Mouse (Mus musculus) hindbrain, embryonic 16.5 days (tissue): Measurements from ENCODE around the gene Ano10. TPM values are rescaled to one million over a fixed set of nuclear protein-coding genes. Genes with fewer than 3 reads are reported as not detected.

ENCODE experiments used
- ATAC-seq: fragments of 200-750 bp; cut with Nextera tagmentation; 2 replicates; pipeline ENCODE4 v1.8.0; 2017; ENCODE audit warnings: moderate TSS enrichment, moderate library complexity
- H3K27ac ChIP-seq: fragments of 300-500 bp; sonication (generic); 2 replicates; pipeline ENCODE4 v1.5.1; 2014; ENCODE audit warnings: low read depth, mild to moderate bottlenecking, control low read depth, low read length, moderate library complexity
- H3K27me3 ChIP-seq: fragments of 300-500 bp; sonication (generic); replicated peaks from 2 replicates; pipeline ENCODE4 v1.6.1; 2014; ENCODE audit warnings: low read length; ENCODE audit not compliant: control insufficient read depth, insufficient read depth
- H3K36me3 ChIP-seq: fragments of 300-500 bp; sonication (generic); 2 replicates; pipeline ENCODE4 v1.6.1; 2014; ENCODE audit warnings: mild to moderate bottlenecking, low read length, moderate library complexity, mixed read lengths; ENCODE audit not compliant: control insufficient read depth, insufficient read depth
- H3K4me1 ChIP-seq: fragments of 300-500 bp; sonication (generic); 2 replicates; pipeline ENCODE4 v1.6.1; 2014; ENCODE audit warnings: low read depth, low read length; ENCODE audit not compliant: control insufficient read depth, insufficient read depth
- H3K4me2 ChIP-seq: fragments of 300-500 bp; sonication (generic); 2 replicates; pipeline ENCODE4 v1.6.1; 2014; ENCODE audit warnings: mild to moderate bottlenecking, low read length, control low read depth, moderate library complexity
- H3K4me3 ChIP-seq: fragments of 300-500 bp; sonication (generic); 2 replicates; pipeline ENCODE4 v1.5.1; 2014; ENCODE audit warnings: mild to moderate bottlenecking, low read length, control low read depth, moderate library complexity
- H3K9ac ChIP-seq: fragments of 300-500 bp; sonication (generic); 2 replicates; pipeline ENCODE4 v1.6.1; 2014; ENCODE audit warnings: low read depth, mild to moderate bottlenecking, control low read depth, low read length, moderate library complexity
- H3K9me3 ChIP-seq: fragments of 300-500 bp; sonication (generic); 2 replicates; pipeline ENCODE4 v1.6.1; 2014; ENCODE audit warnings: mild to moderate bottlenecking, low read length, moderate library complexity; ENCODE audit not compliant: control insufficient read depth
- WGBS: fragments of 180-500 bp; shearing (Covaris S2); extraction: QIAGEN DNeasy Blood & Tissue Kit; methylation state at CpG from one replicate; pipeline ENCODE4 v1.1.7; 2014; 5-methylcytosine and 5-hydroxymethylcytosine counted together
- polyA plus RNA-seq: library from polyadenylated mRNA; unstranded; fragments of >200 nt; fragmentation: Nextera tagmentation; extraction: Ambion mirVana; gene quantifications from 2 replicates; pipeline ENCODE4 v1.2.1, GENCODE M21; 2015

Gene Ano10
- polyA plus RNA-seq, 1 experiment from 2014 or later = 41.8 TPM

- no peak overlapping the region for H3K27ac ChIP-seq
- no peak overlapping the region for H3K4me2 ChIP-seq
- no peak overlapping the region for H3K9ac ChIP-seq
- peaks cover 4% of the 10 kb centered on the region; the same call in 1 of the 2 replicates for H3K4me1 ChIP-seq
- H3K4me3 ChIP-seq = no peak overlapping the region
- 75% methylated on average over 14 of the region's 14 CpGs for WGBS
- no peaks in the 10 kb centered on the region for H3K27me3 ChIP-seq
- H3K36me3 ChIP-seq = no peaks in the 10 kb centered on the region
- H3K9me3 ChIP-seq = no peaks in the 10 kb centered on the region
- no peak for ATAC-seq
These were observed 15.1 kb upstream of the Ano10 start for GRCm38 (mm10) chr9:122309013-122309980.

- no peaks in the 10 kb centered on the region for H3K9me3 ChIP-seq
- H3K4me3 ChIP-seq = no peak overlapping the region
- no peak overlapping the region for H3K27ac ChIP-seq
- no peak overlapping the region for H3K9ac ChIP-seq
- WGBS = 85% methylated on average over 3 of the region's 3 CpGs
- H3K4me1 ChIP-seq = no peaks in the 10 kb centered on the region
- no peak overlapping the region for H3K4me2 ChIP-seq
- no peaks in the 10 kb centered on the region for H3K36me3 ChIP-seq
- no peaks in the 10 kb centered on the region for H3K27me3 ChIP-seq
- ATAC-seq = no peak
These were observed 11.1 kb upstream of the Ano10 start for GRCm38 (mm10) chr9:122305302-122305701.

GRCm38 (mm10) chr9:122296169-122296568, 1.9 kb upstream of the Ano10 start:
- Histone ChIP-seq H3K27me3 (no peaks in the 10 kb centered on the region), H3K4me1 (peaks cover 8% of the 10 kb centered on the region), H3K27ac (no peak overlapping the region), H3K4me2 (no peak overlapping the region), H3K9me3 (no peaks in the 10 kb centered on the region), H3K36me3 (no peaks in the 10 kb centered on the region), H3K9ac (no peak overlapping the region), H3K4me3 (no peak overlapping the region)
- ATAC-seq = no peak
- 93% methylated on average over 5 of the region's 5 CpGs for WGBS

- Histone ChIP-seq H3K9ac (no peak overlapping the region), H3K4me2 (no peak overlapping the region), H3K4me3 (no peak overlapping the region), H3K4me1 (peaks cover 8% of the 10 kb centered on the region), H3K27me3 (no peaks in the 10 kb centered on the region), H3K9me3 (no peaks in the 10 kb centered on the region), H3K27ac (no peak overlapping the region), H3K36me3 (no peaks in the 10 kb centered on the region)
- ATAC-seq = no peak
These were observed 1.2 kb upstream of the Ano10 start for GRCm38 (mm10) chr9:122295396-122295795.

- peak overlapping the region; percentile 89 for H3K4me3 ChIP-seq
- no peaks in the 10 kb centered on the region for H3K9me3 ChIP-seq
- H3K9ac ChIP-seq = peak overlapping the region; percentile 93
- H3K4me2 ChIP-seq = peak overlapping the region; percentile 70
- peaks cover 8% of the 10 kb centered on the region for H3K4me1 ChIP-seq
- H3K36me3 ChIP-seq = no peaks in the 10 kb centered on the region
- no peaks in the 10 kb centered on the region for H3K27me3 ChIP-seq
- WGBS = under 1% methylated on average over 23 of the region's 23 CpGs
- peak; percentile 74; the same call in 1 of the 2 replicates for ATAC-seq
- H3K27ac ChIP-seq = peak overlapping the region; percentile 84
These were observed 370 bp downstream of the Ano10 start for GRCm38 (mm10) chr9:122293865-122294241.

- Histone ChIP-seq H3K4me2 (no peak overlapping the region), H3K9me3 (no peaks in the 10 kb centered on the region), H3K36me3 (no peaks in the 10 kb centered on the region), H3K27ac (no peak overlapping the region), H3K27me3 (no peaks in the 10 kb centered on the region), H3K4me1 (peaks cover 10% of the 10 kb centered on the region), H3K4me3 (no peak overlapping the region), H3K9ac (no peak overlapping the region)
- ATAC-seq = no peak
- 95% methylated on average over 2 of the region's 2 CpGs for WGBS
These were observed 4.0 kb downstream of the Ano10 start for GRCm38 (mm10) chr9:122290192-122290591.

- Histone ChIP-seq H3K9ac (no peak overlapping the region), H3K4me3 (no peak overlapping the region), H3K27me3 (no peaks in the 10 kb centered on the region), H3K4me1 (peaks cover 8% of the 10 kb centered on the region), H3K4me2 (no peak overlapping the region), H3K9me3 (no peaks in the 10 kb centered on the region), H3K36me3 (no peaks in the 10 kb centered on the region), H3K27ac (no peak overlapping the region)
- ATAC-seq = no peak
- WGBS = 25% methylated on average over 3 of the region's 3 CpGs
These were observed 5.8 kb downstream of the Ano10 start for GRCm38 (mm10) chr9:122288416-122288815.

- no peak overlapping the region for H3K9ac ChIP-seq
- no peaks in the 10 kb centered on the region for H3K36me3 ChIP-seq
- H3K4me1 ChIP-seq = peaks cover 2% of the 10 kb centered on the region; the same call in 1 of the 2 replicates
- no peaks in the 10 kb centered on the region for H3K27me3 ChIP-seq
- H3K9me3 ChIP-seq = no peaks in the 10 kb centered on the region
- ATAC-seq = no peak
- no peak overlapping the region for H3K4me2 ChIP-seq
- H3K27ac ChIP-seq = no peak overlapping the region
- no peak overlapping the region for H3K4me3 ChIP-seq
- WGBS = 95% methylated on average over 3 of the region's 3 CpGs
These were observed 6.7 kb downstream of the Ano10 start for GRCm38 (mm10) chr9:122287526-122287925.

- H3K4me2 ChIP-seq = no peak overlapping the region
- H3K9me3 ChIP-seq = no peaks in the 10 kb centered on the region
- no peak overlapping the region for H3K4me3 ChIP-seq
- WGBS = 22% methylated on average over 4 of the region's 4 CpGs
- H3K4me1 ChIP-seq = peaks cover 2% of the 10 kb centered on the region; the same call in 1 of the 2 replicates
- no peak overlapping the region for H3K9ac ChIP-seq
- no peak; the same call in 1 of the 2 replicates for ATAC-seq
- H3K36me3 ChIP-seq = no peaks in the 10 kb centered on the region
- no peak overlapping the region for H3K27ac ChIP-seq
- no peaks in the 10 kb centered on the region for H3K27me3 ChIP-seq
These were observed 8.4 kb downstream of the Ano10 start for GRCm38 (mm10) chr9:122285833-122286310.
